Mouse (Mus musculus) cerebellum, adult (tissue): Measurements from ENCODE around the gene Mark4.

Experiments
- ATAC-seq: cut with Nextera tagmentation; 2 replicates; pipeline ENCODE4 v1.9.2; 2017; ENCODE audit warnings: mild to moderate bottlenecking, moderate library complexity, mixed read lengths; ENCODE audit not compliant: insufficient number of reproducible peaks, low FRiP score, low TSS enrichment

Mark4 gene

DNA sequence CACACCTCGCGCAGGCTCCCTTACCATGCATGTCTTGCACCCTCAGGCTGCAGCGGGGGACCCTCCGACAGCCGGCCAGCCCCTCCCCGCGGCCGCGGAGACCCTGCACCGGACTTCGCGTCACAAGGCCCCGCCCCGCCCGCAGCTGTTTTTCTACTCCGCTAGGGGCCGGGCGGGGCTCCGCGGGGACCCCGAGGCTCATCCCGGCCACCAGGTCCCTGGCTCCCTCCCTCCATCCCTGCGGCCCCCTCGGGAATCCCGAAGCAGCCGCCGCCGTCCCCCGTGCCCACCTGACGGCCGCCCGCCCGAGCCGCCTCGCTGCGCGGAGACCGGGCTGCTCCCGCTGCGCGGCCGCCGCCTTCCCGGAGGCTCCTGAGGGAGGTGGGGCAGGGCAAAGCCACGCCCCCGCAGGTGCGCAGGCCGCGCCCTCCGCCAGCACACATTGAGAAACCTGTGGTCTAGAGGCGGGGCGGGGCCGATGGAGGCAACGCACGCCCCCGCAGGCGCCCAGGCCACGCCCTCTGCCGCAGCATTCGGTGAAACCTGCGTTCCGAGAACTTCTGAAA, 54.8 kb downstream of the Mark4 start, which contains the start of gene Klc3:
Gene Klc3 (minus strand): TSS at position 374 of the 566 bp plus-strand sequence.
- no peak for ATAC-seq

DNA sequence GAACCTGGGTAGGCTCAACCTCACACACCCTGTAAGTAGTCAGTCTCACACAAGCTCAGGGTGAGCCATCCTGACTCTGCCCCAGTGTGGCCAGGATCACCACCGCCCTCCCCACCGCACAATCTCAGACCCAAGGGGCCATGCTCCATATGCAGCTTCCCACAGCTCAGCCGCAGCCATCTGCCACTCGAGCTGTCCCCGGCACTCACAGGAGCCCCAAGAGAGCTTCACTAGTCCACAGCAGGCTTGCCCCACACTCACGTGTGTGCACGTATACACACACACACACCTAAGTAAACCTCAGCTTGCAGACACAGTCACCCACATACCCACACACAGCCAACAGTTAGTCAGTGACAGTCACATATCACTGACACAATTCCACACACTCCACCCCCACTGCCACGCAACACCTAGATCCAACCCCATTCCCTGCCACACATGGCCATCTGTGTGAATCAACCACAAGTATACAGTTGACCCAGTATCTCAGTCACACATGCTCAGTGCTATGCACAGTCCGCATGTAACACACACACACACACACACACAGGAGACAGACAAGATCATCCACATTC, 56.0 kb downstream of the Mark4 start:
- no peak for ATAC-seq

DNA sequence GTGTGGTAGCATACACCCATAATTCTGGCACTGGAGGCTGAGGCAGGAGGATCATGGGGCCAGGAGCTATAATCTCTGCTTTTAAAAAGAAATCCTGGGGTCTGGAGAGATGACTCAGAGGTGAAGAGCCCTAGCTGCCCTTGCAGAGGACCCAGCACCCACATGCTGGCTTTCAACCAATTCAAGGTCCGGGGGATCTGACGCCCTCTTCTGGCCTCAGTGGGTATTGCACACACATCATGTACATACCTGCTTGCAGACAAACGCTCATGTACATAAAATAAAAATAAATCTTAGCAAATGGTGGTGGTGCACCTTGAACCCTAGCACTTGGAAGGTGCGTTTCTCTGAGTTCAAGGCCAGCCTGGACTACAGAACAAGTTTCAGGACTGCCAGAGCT, 57.7 kb downstream of the Mark4 start:
- no peak for ATAC-seq

DNA sequence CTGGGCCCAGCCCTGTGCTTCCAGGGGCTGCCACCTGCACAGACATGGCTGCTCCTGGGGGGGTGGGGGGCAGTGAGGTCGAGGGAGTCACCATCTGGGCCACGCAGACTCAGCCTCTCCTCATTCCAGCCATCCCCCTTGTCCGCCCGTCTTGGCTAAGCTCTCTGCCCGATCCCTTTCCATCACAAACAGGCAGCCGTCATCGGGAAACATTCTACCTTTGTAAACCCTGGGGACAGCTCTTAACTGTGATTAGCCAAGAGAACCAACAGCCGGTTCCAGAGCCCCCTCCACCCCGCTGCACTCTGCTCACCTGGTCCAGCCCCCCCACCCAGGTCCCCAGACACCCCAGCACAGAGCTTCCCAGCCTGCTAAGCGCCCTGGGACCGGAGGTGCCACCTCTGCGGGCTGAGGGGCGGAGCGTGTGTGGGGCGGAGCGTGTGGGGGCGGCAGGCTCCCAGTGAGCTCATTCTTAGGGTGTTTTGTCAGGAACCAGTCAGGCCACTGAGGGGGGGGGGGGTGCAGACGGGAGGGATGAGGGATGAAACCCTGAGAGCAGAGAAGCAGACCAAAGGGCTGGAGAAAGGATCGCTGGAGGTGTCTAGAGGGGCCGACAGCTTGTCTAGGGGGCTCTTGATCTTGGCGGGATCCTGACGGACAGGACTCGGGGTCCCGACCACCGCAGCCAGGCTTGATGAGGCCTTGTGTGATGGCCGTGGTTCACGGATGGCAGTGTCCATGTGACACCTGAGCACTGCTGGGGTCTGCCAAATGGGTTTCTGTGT, 58.9 kb downstream of the Mark4 start:
- no peak for ATAC-seq

DNA sequence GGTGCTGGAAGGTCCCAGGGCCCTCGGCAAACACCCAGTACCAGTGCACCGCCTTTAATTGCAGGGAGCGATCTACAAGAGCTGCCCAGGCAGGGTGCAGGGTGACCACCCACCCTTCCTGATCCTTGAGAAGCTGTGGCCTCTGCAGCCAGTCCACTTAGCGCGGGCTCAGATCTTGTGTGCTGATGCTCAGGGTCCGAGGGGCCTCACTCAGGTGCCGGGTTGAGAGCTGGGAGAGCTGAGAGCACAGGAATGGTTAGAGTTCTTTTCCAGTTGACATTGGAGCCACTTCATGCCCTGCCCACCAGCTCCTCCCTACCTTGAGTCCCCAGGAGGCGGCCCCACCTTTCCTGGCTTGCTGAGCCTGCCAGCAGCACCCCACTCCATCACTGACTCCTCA, 64.1 kb downstream of the Mark4 start:
- ATAC-seq, result no peak

DNA sequence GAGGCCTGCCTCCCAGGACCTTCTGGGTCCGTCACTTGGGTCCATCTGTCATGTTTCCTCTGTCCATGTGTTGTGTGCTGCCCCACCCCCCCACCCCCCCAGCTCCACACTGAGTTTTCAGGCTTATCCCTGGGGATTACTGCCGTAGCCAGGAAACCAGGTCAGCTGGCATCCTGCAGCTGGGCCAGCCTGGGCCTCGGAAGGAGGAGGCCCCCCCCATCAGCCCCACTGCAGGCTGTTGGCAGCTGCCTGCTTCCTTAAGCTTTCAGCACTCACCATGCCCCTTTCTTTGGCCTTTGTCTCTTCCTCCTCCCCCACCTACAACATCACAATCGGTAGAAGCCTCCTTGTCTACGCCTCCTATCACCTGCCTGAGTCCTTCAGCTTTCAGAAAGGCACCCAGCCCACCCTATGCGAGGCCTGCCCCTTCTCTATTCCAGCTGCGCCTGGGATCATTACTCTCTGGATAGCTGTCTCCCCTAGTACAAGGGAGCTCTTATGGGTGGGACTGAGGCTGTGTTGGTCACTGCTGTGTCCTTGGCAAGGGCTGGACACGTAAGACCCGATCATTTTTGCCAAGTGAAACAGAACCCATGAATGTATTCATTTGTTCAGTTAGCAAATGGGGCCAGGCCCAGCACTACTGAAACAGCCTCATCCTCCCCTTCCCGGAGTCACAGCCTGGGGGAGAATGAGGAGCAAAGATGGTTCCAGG, 69.8 kb downstream of the Mark4 start:
- no peak for ATAC-seq

DNA sequence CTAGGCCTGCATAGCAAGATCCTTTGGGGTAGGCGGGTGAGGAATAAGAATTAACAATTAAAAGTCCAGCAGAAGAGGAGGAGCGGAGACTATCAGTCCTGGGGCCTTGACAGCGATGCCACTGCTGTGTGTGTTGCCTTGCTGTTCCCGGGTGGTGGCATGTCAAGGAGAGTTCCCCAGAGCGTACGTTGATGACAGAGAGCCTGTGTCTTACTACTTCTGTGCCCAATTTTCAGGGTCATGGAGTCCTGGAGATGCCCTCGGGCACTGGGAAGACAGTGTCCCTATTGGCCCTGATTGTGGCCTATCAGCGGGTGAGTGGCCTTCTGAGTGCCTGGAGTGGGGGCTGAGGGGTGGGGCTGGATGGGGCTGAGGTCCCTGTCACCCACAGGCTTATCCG, 74.9 kb downstream of the Mark4 start:
- no peak for ATAC-seq

DNA sequence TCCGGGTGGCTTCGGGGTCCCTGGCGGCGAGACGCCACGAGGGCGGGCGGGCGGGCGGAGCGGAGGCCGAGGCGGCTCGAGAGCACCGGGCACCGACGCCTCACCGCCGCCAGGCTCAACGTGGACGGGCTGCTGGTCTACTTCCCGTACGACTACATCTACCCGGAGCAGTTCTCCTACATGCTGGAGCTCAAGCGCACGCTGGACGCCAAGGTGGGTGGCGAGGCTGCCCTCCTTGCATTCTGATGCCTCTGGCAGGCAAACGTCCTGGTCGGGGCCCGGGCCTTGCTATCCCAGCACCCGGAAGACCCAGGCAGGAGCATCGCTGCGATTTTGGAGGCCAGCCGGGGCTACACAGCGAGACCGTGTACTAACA, 76.5 kb downstream of the Mark4 start:
- ATAC-seq, result 0 out of 2 replicates have a peak, but pooled peaks have one; percentile 21

DNA sequence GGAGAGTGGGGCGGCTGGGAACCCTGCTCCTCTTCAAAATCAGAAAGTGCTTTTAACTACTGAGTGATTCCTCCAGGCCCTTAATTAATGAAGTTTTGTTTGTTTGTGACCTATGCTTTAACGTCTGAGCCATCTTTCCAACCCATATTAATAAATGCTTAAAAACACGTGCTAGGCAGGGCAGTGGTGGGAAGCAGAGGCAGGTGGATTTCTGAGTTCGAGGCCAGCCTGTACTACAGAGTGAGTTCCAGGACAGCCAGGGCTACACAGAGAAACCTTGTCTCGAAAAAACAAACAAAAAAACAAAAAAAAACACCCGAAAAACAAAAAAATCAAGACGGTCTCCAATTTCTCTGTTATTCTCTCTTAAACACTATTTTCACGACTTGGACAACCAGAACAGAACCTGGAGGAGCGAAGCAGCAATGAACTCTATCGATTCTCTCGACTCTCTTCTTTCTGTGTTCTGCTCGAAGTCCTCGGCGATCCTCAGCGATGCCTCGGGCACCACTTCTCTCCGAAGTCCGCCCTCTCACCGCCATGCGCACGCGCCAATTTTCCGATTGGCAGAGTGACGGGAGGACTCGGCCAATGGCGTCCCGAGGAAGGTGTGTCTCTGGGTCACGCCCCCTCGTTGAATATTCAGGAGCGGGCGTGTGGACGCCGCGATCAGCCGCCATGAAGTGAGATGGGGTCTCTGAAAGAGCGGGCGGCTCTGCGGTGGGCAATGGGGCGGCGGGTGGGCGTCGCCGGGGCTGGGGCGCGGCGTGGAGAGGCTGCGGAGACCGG, 77.0 kb downstream of the Mark4 start, which contains the start of gene Ercc2:
Gene Ercc2 (plus strand): TSS at position 634 of the 789 bp plus-strand sequence.
- peak; percentile 98 for ATAC-seq

DNA sequence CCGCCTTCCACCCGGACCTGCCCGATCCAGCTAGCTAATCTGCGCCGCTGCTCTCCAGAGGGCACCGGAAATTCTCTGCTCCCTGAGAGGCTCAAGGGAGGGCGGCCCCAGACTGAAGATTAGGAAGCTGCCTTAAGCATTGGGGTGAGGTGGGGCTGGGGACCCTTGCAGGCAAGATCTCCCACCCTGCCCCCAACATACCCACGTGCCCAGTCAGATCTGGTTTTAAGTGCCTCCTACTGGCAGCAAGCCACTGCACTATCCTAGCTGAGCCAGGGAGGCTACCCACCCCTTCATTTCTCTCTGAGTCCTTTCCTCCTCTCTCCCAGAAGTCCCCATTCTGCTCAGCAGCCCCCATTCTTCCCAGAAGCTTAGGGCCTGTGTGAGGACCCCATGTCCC, 80.6 kb downstream of the Mark4 start:
- ATAC-seq, result no peak

DNA sequence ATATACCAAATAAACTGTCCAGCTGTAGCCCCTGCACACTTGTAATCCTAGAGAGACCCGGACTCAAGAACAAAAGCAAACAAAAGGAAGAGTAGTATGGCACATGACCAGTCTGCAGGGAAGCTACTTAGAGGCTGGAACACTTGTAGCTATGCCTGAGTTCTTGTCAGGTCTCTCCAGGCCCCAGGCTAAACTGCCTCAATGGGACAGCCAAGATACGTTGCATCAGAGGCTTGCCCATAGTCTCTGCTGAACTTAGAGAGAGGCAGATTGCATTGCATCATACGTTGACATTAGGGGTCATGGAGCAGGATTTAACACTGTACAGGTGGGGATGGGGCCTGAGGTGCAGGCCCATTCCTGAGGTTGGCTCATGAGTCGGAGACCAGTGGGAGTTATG, 82.6 kb downstream of the Mark4 start:
- ATAC-seq, result no peak

DNA sequence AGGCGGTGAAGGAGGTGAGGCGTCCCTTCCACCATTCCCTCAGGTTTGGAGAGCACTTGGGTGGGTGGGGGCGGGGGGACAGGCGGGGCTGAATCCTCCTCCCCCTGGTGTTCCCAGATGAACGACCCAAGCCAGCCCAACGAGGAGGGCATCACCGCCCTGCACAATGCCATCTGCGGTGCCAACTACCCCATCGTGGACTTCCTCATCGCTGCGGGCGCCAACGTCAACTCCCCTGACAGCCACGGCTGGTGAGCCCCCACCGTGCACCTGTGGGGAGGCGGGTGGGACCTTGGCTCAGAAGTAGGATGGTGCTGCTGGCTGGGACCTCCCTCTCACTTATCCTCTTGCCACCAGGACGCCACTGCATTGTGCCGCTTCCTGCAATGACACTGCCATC, 83.3 kb downstream of the Mark4 start:
- no peak for ATAC-seq
